Mouse (Mus musculus) liver, embryonic 14.5 days (tissue): ENCODE results near the gene Gm20431. TPM values are rescaled to one million over a fixed set of nuclear protein-coding genes. Genes with fewer than 3 reads are reported as not detected.

Experiments used
- ATAC-seq: fragments of 200-750 bp; cut with Nextera tagmentation; 2 replicates; pipeline ENCODE4 v1.8.0; 2017; ENCODE audit warnings: moderate number of reproducible peaks, mild to moderate bottlenecking, moderate library complexity; ENCODE audit not compliant: insufficient read depth
- DNase-seq, 3 experiments: peaks; one replicate each; pipeline ENCODE4 v3.0.0-alpha.2; 2012 to 2013; ENCODE audit warnings: low read depth in 3 of 3, low spot score in 3 of 3
- H3K27ac ChIP-seq: fragments of 300-500 bp; sonication (generic); 2 replicates; pipeline ENCODE4 v1.5.1; 2014; ENCODE audit warnings: moderate library complexity, mild to moderate bottlenecking, control low read depth, inconsistent platforms
- H3K27me3 ChIP-seq: fragments of 300-500 bp; sonication (generic); 2 replicates; pipeline ENCODE4 v1.6.1; 2014; ENCODE audit warnings: mild to moderate bottlenecking, low read length, moderate library complexity; ENCODE audit not compliant: control insufficient read depth, insufficient read depth
- H3K36me3 ChIP-seq: fragments of 300-500 bp; sonication (generic); replicated peaks from 2 replicates; pipeline ENCODE4 v1.6.1; 2014; ENCODE audit warnings: low read depth; ENCODE audit not compliant: control insufficient read depth, insufficient read depth
- H3K4me1 ChIP-seq, 2 experiments: fragments of 200-500 bp in 1 of 2; fragments of 300-500 bp in 1 of 2; sonication (generic) in 1 of 2; replicated peaks; 2 replicates each; pipeline ENCODE4 v1.6.1; 2012 to 2014; ENCODE audit warnings: antibody characterized with exemption in 1 of 2, inconsistent platforms in 1 of 2, low read length in 1 of 2; ENCODE audit not compliant: control insufficient read depth in 2 of 2, insufficient read depth in 2 of 2
- H3K4me2 ChIP-seq: fragments of 300-500 bp; sonication (generic); 2 replicates; pipeline ENCODE4 v1.6.1; 2014; ENCODE audit warnings: low read depth, mild to moderate bottlenecking, control low read depth, moderate library complexity
- H3K4me3 ChIP-seq, 2 experiments: fragments of 200-500 bp in 1 of 2; fragments of 300-500 bp in 1 of 2; sonication (generic) in 1 of 2; 2 replicates each; pipeline ENCODE4 v1.5.1; 2012 to 2014; ENCODE audit warnings: low read depth in 2 of 2, low read length in 2 of 2, mild to moderate bottlenecking in 2 of 2, control low read depth in 1 of 2, inconsistent platforms in 1 of 2, moderate library complexity in 1 of 2; ENCODE audit not compliant: insufficient read depth in 1 of 2
- H3K9ac ChIP-seq: fragments of 300-500 bp; sonication (generic); replicated peaks from 2 replicates; pipeline ENCODE4 v1.6.1; 2014; ENCODE audit warnings: mild to moderate bottlenecking, control low read depth, moderate library complexity
- H3K9me3 ChIP-seq: fragments of 300-500 bp; sonication (generic); 2 replicates; pipeline ENCODE4 v1.6.1; 2016; ENCODE audit warnings: low read length, mixed read lengths; ENCODE audit not compliant: control insufficient read depth
- CTCF ChIP-seq: IDR thresholded peaks from 2 replicates; pipeline ENCODE4 v1.5.1; 2016; ENCODE audit warnings: antibody characterized with exemption, low read depth, control low read depth
- EP300 ChIP-seq: IDR thresholded peaks from 2 replicates; pipeline ENCODE4 v1.6.1; 2016; ENCODE audit warnings: antibody characterized with exemption, low read depth
- WGBS: fragments of 180-500 bp; shearing (Covaris S2); extraction: QIAGEN DNeasy Blood & Tissue Kit; methylation state at CpG from one replicate; pipeline ENCODE4 v1.1.7; 2014; ENCODE audit not compliant: insufficient replicate concordance; 5-methylcytosine and 5-hydroxymethylcytosine counted together
- polyA plus RNA-seq, 2 experiments: library from polyadenylated mRNA; depleted of rRNA in 1 of 2; stranded (reverse) in 1 of 2; unstranded in 1 of 2; fragments of >200 nt; fragmentation: Nextera tagmentation in 1 of 2; extraction: Ambion mirVana in 1 of 2; gene quantifications; 2 replicates each; pipeline versions ENCODE4 v1.2.1 to v1.2.3; 2012 to 2014

The Gm20431 gene
- polyA plus RNA-seq, 2 experiments = 0.96 TPM; not detected in 1

- ATAC-seq = no peak
- peaks cover 19% of the 10 kb centered on the region for H3K27me3 ChIP-seq
Observed at GRCm38 (mm10) chr2:167693540-167693939, 32.2 kb upstream of the Gm20431 start.

DNA sequence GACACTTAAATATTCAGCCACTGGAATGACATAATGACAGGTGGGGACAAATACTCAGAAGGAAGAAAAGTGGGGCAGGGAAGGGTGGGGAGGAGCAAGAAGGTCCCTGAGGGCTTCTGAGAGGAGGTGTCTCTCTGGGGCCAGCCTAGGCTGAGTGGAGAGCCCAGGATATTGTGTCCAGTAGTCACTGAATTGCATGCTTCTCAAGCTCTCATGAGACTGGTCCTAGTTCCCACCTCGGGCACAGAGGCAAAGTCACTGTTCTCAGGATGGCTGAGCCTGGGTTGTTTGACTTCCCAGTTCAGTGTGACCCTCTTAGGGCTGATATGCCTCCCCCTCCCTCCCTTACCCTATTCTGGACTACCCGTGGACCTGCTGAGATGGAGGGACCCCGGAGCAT lies 31.5 kb upstream of the Gm20431 start:
- Histone ChIP-seq H3K27ac (no peak overlapping the region), H3K9ac (no peak overlapping the region), H3K4me1 (no peaks in the 10 kb centered on the region), H3K9me3 (no peaks in the 10 kb centered on the region), H3K4me3 (no peak overlapping the region), H3K36me3 (no peaks in the 10 kb centered on the region), H3K27me3 (peaks cover 19% of the 10 kb centered on the region), H3K4me2 (no peak overlapping the region; the same call in 1 of the 2 replicates)
- ATAC-seq (no peak), DNase-seq (no peak)
- 47% methylated on average over 3 of the region's 3 CpGs for WGBS
- no peak for TF ChIP-seq CTCF
- TF ChIP-seq EP300 = no peak

More at GRCm38 (mm10) chr2:167693540-167693939, 32.2 kb upstream of the Gm20431 start:
- H3K36me3 ChIP-seq = no peaks in the 10 kb centered on the region
- no peaks in the 10 kb centered on the region for H3K4me1 ChIP-seq
- no peak for DNase-seq
- TF ChIP-seq CTCF = no peak
- no peak for TF ChIP-seq EP300
- WGBS = 67% methylated on average over 2 of the region's 2 CpGs
- H3K4me2 ChIP-seq = no peak overlapping the region
- no peak overlapping the region for H3K27ac ChIP-seq
- H3K4me3 ChIP-seq = no peak overlapping the region
- H3K9me3 ChIP-seq = no peaks in the 10 kb centered on the region
- no peak overlapping the region for H3K9ac ChIP-seq

DNA sequence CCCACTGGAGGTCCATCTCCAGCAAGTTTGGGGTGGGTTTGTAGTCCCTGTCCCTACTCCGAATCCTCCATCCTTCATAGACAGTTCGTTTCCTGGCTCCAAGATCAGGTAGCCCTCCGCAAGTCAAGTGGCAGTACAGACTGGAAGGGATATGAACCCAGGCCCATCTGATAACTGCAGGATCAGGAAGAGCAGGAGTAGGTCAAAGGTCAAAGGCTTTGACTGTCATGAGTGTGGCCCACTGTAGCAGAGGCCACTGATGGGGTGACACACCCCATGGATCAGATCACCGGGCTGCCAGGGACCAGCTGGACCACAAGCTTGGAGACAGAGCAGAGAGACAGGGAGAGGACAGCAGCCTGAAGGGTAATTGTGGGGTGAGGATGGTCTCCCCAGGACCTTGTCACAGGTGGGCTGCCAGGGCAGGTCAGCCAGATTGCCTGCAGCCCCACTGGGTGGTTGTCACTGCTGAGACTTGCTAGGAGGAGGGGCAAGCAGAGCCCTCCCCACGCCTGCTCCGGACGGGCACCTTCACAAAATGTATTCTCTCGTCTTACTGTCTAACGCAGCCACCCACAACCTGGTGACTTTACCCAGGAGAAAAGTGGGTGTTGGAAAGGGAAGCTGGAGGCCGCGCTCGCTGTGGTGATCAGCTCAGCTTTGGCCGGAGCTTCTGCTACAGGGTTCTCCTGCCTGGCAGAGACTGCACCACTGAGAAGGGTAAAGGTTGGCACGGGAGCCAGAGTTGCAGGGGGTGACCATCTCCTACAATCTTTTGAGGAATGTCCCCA lies 30.8 kb upstream of the Gm20431 start:
- Histone ChIP-seq H3K9me3 (no peaks in the 10 kb centered on the region), H3K27ac (no peak overlapping the region), H3K9ac (no peak overlapping the region), H3K27me3 (peaks cover 19% of the 10 kb centered on the region), H3K4me3 (no peak overlapping the region; a peak in 1 of 4 replicates), H3K4me2 (no peak overlapping the region; the same call in 1 of the 2 replicates), H3K4me1 (0 out of 4 replicates have a peak, but pooled peaks cover 0 to 2% of the 10 kb centered on the region in 2 experiments), H3K36me3 (no peaks in the 10 kb centered on the region)
- TF ChIP-seq CTCF (no peak), EP300 (no peak)
- no peak for ATAC-seq
- DNase-seq = no peak
- WGBS = 74% methylated on average over 14 of the region's 14 CpGs

DNA sequence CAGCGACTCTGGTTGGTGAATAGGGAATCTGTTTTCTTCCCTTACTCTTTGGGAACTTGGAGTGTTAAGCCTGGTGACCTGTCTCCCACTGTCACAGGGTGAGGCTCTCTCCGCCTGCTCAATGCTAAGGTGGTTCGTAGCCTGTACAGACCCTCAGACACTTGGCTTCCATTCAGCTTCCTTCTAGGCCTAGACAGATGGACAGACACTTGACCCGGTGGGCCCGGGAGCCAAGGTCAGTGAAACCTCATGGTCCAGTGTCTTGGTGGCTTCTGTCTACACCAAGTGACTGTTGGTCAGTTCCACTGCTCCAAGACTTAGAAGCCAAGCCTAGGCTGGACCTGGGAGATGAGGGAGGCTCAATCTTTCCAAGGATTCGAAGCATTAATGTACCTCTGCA lies 30.1 kb upstream of the Gm20431 start:
- peaks cover 19% of the 10 kb centered on the region for H3K27me3 ChIP-seq
- ATAC-seq (no peak), DNase-seq (no peak)
- no peak for TF ChIP-seq CTCF
- no peak for TF ChIP-seq EP300
- H3K4me1 ChIP-seq = 0 out of 4 replicates have a peak, but pooled peaks cover 0 to 2% of the 10 kb centered on the region in 2 experiments
- H3K9me3 ChIP-seq = no peaks in the 10 kb centered on the region
- no peak overlapping the region for H3K9ac ChIP-seq
- peak overlapping the region; percentile 68 for H3K4me2 ChIP-seq
- H3K36me3 ChIP-seq = no peaks in the 10 kb centered on the region
- peak overlapping the region; percentile 10 to 41; a peak in 3 of 4 replicates for H3K4me3 ChIP-seq
- 70% methylated on average over 6 of the region's 6 CpGs for WGBS
- no peak overlapping the region for H3K27ac ChIP-seq

- TF ChIP-seq CTCF (no peak), EP300 (no peak)
- Histone ChIP-seq H3K9me3 (no peaks in the 10 kb centered on the region), H3K9ac (no peak overlapping the region; the same call in 1 of the 2 replicates), H3K27me3 (peaks cover 19% of the 10 kb centered on the region), H3K27ac (no peak overlapping the region), H3K4me2 (peak overlapping the region; percentile 68), H3K36me3 (no peaks in the 10 kb centered on the region), H3K4me1 (0 out of 4 replicates have a peak, but pooled peaks cover 0 to 2% of the 10 kb centered on the region in 2 experiments), H3K4me3 (peak overlapping the region; percentile 41 to 61)
- ATAC-seq = no peak
- WGBS = 62% methylated on average over 12 of the region's 12 CpGs
- no peak for DNase-seq
Observed at GRCm38 (mm10) chr2:167690962-167691311, 29.6 kb upstream of the Gm20431 start.
